Mouse (Mus musculus): ENCODE measurements around the gene Echdc3. TPM values are rescaled to one million over a fixed set of nuclear protein-coding genes. Genes with fewer than 3 reads are reported as not detected.

The Echdc3 gene
- polyA plus RNA-seq, 1 experiment from 2014 or later = 7.3 TPM

DNA sequence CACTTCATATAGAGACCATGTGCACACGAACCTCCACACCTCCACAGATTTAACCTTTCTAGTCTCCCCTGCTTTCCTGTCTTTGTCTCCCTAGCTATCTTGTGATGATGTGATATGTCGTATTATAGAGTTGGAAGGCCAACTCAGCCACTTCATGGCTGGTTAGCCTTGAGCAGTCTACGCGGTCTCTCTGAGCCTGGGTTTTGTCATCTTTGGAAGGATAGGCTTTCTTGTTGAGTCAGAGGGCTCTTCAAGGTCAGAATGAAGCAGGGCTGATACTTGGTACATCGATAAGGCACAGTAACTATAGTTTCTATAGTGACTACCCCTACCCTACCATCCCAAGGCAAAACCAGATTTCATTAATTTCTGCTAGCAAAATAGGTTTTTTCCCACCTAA lies 28.6 kb upstream of the Echdc3 start:
- no peak for ATAC-seq (ENCODE audit: insufficient number of reproducible peaks, low FRiP score)
- no peak overlapping the region for H3K4me3 ChIP-seq
- no peak overlapping the region for H3K9ac ChIP-seq
- no peaks in the 10 kb centered on the region for H3K36me3 ChIP-seq
- H3K4me2 ChIP-seq = no peak overlapping the region
- H3K27ac ChIP-seq (ENCODE audit: poor library complexity, severe bottlenecking) = no peak overlapping the region
- peaks cover 12% of the 10 kb centered on the region for H3K4me1 ChIP-seq (replicated peaks)
- WGBS = 77% methylated on average over 5 of the region's 5 CpGs
- no peaks in the 10 kb centered on the region for H3K27me3 ChIP-seq (replicated peaks)
- peaks cover 8% of the 10 kb centered on the region for H3K9me3 ChIP-seq (replicated peaks)

DNA sequence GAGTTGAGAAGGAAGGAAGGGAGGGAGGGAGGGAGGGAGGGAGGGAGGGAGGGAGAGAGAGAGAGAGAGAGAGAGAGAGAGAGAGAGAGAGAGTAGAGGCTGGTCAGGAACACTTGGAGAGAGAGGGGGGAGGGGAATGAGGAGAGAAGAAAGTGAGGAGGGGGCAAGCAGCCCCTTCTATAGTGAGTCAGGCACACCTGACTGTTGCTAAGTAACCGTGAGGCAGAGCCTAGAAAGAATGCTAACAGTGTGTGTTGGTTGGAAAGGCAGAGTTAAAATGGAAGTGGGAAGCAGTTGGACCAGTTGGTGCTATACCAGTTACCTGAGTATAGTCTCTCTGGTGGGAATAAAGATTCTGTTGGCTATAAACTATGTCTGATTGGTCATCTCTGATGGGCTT lies 27.2 kb upstream of the Echdc3 start:
- H3K9me3 ChIP-seq (replicated peaks) = no peaks in the 10 kb centered on the region
- H3K27me3 ChIP-seq (replicated peaks) = no peaks in the 10 kb centered on the region
- WGBS = 61% methylated on average over 1 of the region's 1 CpGs
- H3K27ac ChIP-seq (ENCODE audit: poor library complexity, severe bottlenecking) = no peak overlapping the region
- H3K9ac ChIP-seq = no peak overlapping the region
- H3K4me1 ChIP-seq (replicated peaks) = peaks cover 12% of the 10 kb centered on the region
- no peaks in the 10 kb centered on the region for H3K36me3 ChIP-seq
- no peak for ATAC-seq (ENCODE audit: insufficient number of reproducible peaks, low FRiP score)
- no peak overlapping the region for H3K4me2 ChIP-seq
- no peak overlapping the region for H3K4me3 ChIP-seq

DNA sequence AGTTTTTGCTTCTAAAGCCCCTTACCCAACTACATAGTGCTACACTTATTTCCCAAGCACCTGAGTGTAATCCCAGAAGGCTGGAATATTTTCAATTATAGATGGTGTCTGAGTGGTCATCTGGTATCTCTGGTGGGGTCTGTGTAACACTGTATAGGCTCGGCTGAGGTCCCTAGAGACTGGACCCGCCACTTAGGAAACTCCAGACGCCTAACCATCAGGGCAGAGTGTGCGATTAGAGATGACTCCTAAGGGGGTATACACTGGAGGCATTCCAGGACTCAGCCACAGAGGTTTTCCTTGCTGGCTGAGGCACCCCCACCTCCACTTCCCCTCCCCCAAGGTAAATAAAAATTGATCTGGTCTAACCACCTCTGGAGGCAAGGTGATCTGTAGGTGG lies 26.5 kb upstream of the Echdc3 start:
- Histone ChIP-seq H3K4me1 (replicated peaks) (peaks cover 12% of the 10 kb centered on the region), H3K4me3 (no peak overlapping the region), H3K9me3 (replicated peaks) (no peaks in the 10 kb centered on the region), H3K4me2 (no peak overlapping the region), H3K36me3 (no peaks in the 10 kb centered on the region), H3K27ac (ENCODE audit: poor library complexity, severe bottlenecking) (no peak overlapping the region), H3K9ac (no peak overlapping the region), H3K27me3 (replicated peaks) (no peaks in the 10 kb centered on the region)
- 45% methylated on average over 4 of the region's 4 CpGs for WGBS
- ATAC-seq (ENCODE audit: insufficient number of reproducible peaks, low FRiP score) = 0 out of 2 replicates have a peak, but pooled peaks have one; percentile 29

GRCm38 (mm10) chr2:6238679-6239078 lies 25.8 kb upstream of the Echdc3 start:
- H3K9ac ChIP-seq = no peak overlapping the region
- H3K4me2 ChIP-seq = no peak overlapping the region
- no peaks in the 10 kb centered on the region for H3K27me3 ChIP-seq (replicated peaks)
- no peak for ATAC-seq (ENCODE audit: insufficient number of reproducible peaks, low FRiP score)
- H3K27ac ChIP-seq (ENCODE audit: poor library complexity, severe bottlenecking) = no peak overlapping the region
- H3K4me3 ChIP-seq = no peak overlapping the region
- no peaks in the 10 kb centered on the region for H3K36me3 ChIP-seq
- peaks cover 12% of the 10 kb centered on the region for H3K4me1 ChIP-seq (replicated peaks)
- 32% methylated on average over 2 of the region's 2 CpGs for WGBS
- H3K9me3 ChIP-seq (replicated peaks) = no peaks in the 10 kb centered on the region

- no peak overlapping the region for H3K4me2 ChIP-seq
- no peak for ATAC-seq (ENCODE audit: insufficient number of reproducible peaks, low FRiP score)
Observed at GRCm38 (mm10) chr2:6238244-6238643, 25.4 kb upstream of the Echdc3 start.

DNA sequence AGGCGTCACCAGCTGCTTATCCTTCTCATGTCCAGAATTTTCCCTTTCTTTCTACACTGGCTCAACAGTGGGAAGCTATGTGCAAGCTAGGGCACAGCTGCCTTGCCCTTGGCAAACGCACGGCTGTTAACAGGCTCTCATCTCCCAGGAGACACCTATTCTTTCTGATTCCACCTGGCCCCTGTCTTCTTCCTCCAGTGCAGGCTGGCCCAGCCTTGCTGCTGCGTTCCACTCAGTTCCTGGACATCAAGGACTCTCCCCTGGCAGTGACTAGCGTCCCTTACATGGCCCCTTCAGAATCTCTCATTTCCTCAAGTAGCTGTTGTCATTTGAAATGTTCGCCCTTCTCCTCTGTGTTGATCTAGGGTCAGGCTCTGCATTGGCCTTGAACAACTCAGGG lies 20.5 kb upstream of the Echdc3 start:
- no peak for ATAC-seq (ENCODE audit: insufficient number of reproducible peaks, low FRiP score)
- no peak overlapping the region for H3K4me2 ChIP-seq
- H3K36me3 ChIP-seq = no peaks in the 10 kb centered on the region
- no peaks in the 10 kb centered on the region for H3K9me3 ChIP-seq (replicated peaks)
- no peaks in the 10 kb centered on the region for H3K27me3 ChIP-seq (replicated peaks)
- no peak overlapping the region; the same call in 1 of the 2 replicates for H3K27ac ChIP-seq (ENCODE audit: poor library complexity, severe bottlenecking)
- 58% methylated on average over 6 of the region's 6 CpGs for WGBS
- H3K4me1 ChIP-seq (replicated peaks) = peaks cover 18% of the 10 kb centered on the region
- no peak overlapping the region for H3K9ac ChIP-seq
- H3K4me3 ChIP-seq = no peak overlapping the region

More at GRCm38 (mm10) chr2:6238244-6238643, 25.4 kb upstream of the Echdc3 start:
- 55% methylated on average over 4 of the region's 4 CpGs for WGBS
- no peaks in the 10 kb centered on the region for H3K9me3 ChIP-seq (replicated peaks)
- H3K9ac ChIP-seq = no peak overlapping the region
- no peaks in the 10 kb centered on the region for H3K36me3 ChIP-seq
- H3K27ac ChIP-seq (ENCODE audit: poor library complexity, severe bottlenecking) = no peak overlapping the region
- no peak overlapping the region for H3K4me3 ChIP-seq
- H3K27me3 ChIP-seq (replicated peaks) = no peaks in the 10 kb centered on the region
- peaks cover 15% of the 10 kb centered on the region for H3K4me1 ChIP-seq (replicated peaks)

DNA sequence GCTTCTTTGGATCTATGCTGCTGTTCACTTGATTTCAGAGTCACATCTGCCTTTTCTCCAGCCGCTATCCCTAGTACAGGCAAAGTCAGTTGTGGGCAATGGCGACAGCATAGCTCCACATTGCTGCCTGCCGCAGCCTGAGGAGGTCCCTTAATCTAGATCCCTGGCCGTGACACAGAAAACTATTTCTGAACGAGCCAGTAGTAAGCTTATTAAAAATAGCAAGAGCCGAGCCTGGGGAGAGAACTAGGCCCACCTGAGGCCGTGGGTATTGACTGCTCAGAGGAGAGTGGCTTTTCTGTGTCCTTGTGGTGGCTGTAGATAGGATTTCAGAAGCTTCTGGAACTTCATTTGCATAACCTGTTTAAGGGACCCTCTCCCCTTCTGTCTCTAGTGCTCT lies 19.9 kb upstream of the Echdc3 start:
- H3K27ac ChIP-seq (ENCODE audit: poor library complexity, severe bottlenecking) = no peak overlapping the region; the same call in 1 of the 2 replicates
- no peak for ATAC-seq (ENCODE audit: insufficient number of reproducible peaks, low FRiP score)
- H3K27me3 ChIP-seq (replicated peaks) = no peaks in the 10 kb centered on the region

GRCm38 (mm10) chr2:6230865-6231264 lies 18.0 kb upstream of the Echdc3 start:
- no peak overlapping the region for H3K4me3 ChIP-seq

More for the DNA sequence above, 19.9 kb upstream of the Echdc3 start:
- Histone ChIP-seq H3K36me3 (no peaks in the 10 kb centered on the region), H3K4me1 (replicated peaks) (peaks cover 14% of the 10 kb centered on the region), H3K4me3 (no peak overlapping the region), H3K9me3 (replicated peaks) (no peaks in the 10 kb centered on the region), H3K4me2 (no peak overlapping the region), H3K9ac (no peak overlapping the region)
- WGBS = 51% methylated on average over 7 of the region's 7 CpGs

GRCm38 (mm10) chr2:6229597-6230290 lies 16.9 kb upstream of the Echdc3 start:
- no peaks in the 10 kb centered on the region for H3K27me3 ChIP-seq (replicated peaks)
- no peak overlapping the region for H3K27ac ChIP-seq (ENCODE audit: poor library complexity, severe bottlenecking)
- peaks cover 14% of the 10 kb centered on the region for H3K4me1 ChIP-seq (replicated peaks)
- no peak overlapping the region for H3K9ac ChIP-seq
- H3K4me2 ChIP-seq = no peak overlapping the region
- 0 out of 2 replicates have a peak, but pooled peaks cover 5% of the 10 kb centered on the region for H3K9me3 ChIP-seq (replicated peaks)
- no peaks in the 10 kb centered on the region for H3K36me3 ChIP-seq
- no peak for ATAC-seq (ENCODE audit: insufficient number of reproducible peaks, low FRiP score)
- WGBS = 67% methylated on average over 5 of the region's 5 CpGs
- H3K4me3 ChIP-seq = no peak overlapping the region

More at GRCm38 (mm10) chr2:6230865-6231264, 18.0 kb upstream of the Echdc3 start:
- ATAC-seq (ENCODE audit: insufficient number of reproducible peaks, low FRiP score) = no peak
- H3K9ac ChIP-seq = no peak overlapping the region
- WGBS = 70% methylated on average over 6 of the region's 6 CpGs
- no peaks in the 10 kb centered on the region for H3K9me3 ChIP-seq (replicated peaks)
- H3K27ac ChIP-seq (ENCODE audit: poor library complexity, severe bottlenecking) = no peak overlapping the region
- H3K27me3 ChIP-seq (replicated peaks) = no peaks in the 10 kb centered on the region
- H3K36me3 ChIP-seq = no peaks in the 10 kb centered on the region
- H3K4me1 ChIP-seq (replicated peaks) = peaks cover 14% of the 10 kb centered on the region
- H3K4me2 ChIP-seq = no peak overlapping the region

GRCm38 (mm10) chr2:6227059-6227445 lies 14.2 kb upstream of the Echdc3 start:
- H3K4me1 ChIP-seq (replicated peaks) = no peaks in the 10 kb centered on the region
- H3K4me2 ChIP-seq = no peak overlapping the region
- no peak for ATAC-seq (ENCODE audit: insufficient number of reproducible peaks, low FRiP score)
- no peak overlapping the region for H3K4me3 ChIP-seq
- H3K27me3 ChIP-seq (replicated peaks) = no peaks in the 10 kb centered on the region
- no peak overlapping the region for H3K9ac ChIP-seq
- 79% methylated on average over 7 of the region's 7 CpGs for WGBS
- 0 out of 2 replicates have a peak, but pooled peaks cover 8% of the 10 kb centered on the region for H3K9me3 ChIP-seq (replicated peaks)
- H3K36me3 ChIP-seq = no peaks in the 10 kb centered on the region
- no peak overlapping the region for H3K27ac ChIP-seq (ENCODE audit: poor library complexity, severe bottlenecking)

- no peak overlapping the region for H3K9ac ChIP-seq
- H3K27ac ChIP-seq (ENCODE audit: poor library complexity, severe bottlenecking) = no peak overlapping the region
- no peak overlapping the region for H3K4me2 ChIP-seq
- no peak overlapping the region for H3K4me3 ChIP-seq
- no peaks in the 10 kb centered on the region for H3K27me3 ChIP-seq (replicated peaks)
- H3K36me3 ChIP-seq = no peaks in the 10 kb centered on the region
- no peaks in the 10 kb centered on the region for H3K4me1 ChIP-seq (replicated peaks)
- 0 out of 2 replicates have a peak, but pooled peaks cover 8% of the 10 kb centered on the region for H3K9me3 ChIP-seq (replicated peaks)
- no peak for ATAC-seq (ENCODE audit: insufficient number of reproducible peaks, low FRiP score)
- 82% methylated on average over 10 of the region's 10 CpGs for WGBS
Observed at GRCm38 (mm10) chr2:6226361-6227058, 13.7 kb upstream of the Echdc3 start.
